Mouse (Mus musculus) Muller cell, postnatal 12 days (primary cell): ENCODE results near the gene Ddx25.
A peak's percentile ranks its signal among the peaks of the same experiment; 100 is the strongest.

Source experiments
- DNase-seq: peaks from one replicate; pipeline ENCODE4 v3.0.0-alpha.2; 2015; ENCODE audit errors: inconsistent ontology term

The Ddx25 gene

DNA sequence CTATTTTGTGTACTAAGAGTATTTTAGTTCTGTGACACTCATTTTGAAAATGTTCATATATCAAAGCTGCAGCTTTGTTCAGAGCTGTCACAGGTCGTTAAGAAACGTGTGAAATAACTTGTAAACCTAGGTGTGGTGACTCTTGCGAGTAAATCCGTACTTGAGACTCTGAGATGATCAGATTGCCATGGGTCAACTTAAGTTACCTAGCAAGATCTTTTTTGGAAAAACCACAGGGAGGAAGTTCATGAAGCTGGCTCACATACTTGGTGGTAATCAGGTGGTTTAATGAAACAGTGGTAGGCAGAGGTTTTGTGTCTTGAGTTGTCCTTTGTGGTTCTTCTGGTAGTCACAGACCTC lies 64.6 kb downstream of the Ddx25 start:
- no peak for DNase-seq

DNA sequence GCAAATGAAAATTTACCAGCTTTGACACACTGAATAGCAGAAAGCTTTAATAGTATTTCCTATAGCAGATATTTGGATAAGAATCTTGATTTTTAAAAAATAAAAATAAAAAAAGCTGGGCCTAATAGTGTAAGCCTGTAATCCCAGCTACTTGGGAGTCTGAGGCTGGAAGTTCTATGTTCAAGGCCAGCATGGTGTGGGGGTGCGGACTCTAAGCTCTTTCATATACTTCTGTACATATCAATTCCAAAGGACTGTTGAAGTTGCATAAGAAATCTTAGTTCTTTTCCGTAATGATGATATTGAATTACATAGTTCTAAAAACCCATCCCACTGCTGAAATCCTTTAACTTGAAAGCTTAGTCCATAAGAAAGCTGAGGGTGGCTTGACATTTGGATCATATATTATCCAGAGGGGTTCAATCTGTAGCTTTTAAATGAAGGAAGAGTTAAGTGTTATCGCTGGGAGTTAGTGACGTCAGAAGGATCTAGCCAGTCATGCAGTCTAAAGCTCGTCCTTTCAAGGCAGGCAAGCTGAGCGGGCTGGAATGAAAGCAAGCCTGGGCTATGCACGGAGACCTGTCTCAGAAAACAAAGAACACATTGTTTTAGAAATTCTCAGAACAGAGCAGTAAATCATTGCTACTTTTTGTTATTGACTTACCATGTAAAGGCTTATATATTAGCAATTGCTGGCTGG lies 65.1 kb downstream of the Ddx25 start:
- DNase-seq: peak; percentile 52

- no peak for DNase-seq
Observed at GRCm38 (mm10) chr9:35491109-35491866, 67.0 kb downstream of the Ddx25 start.

DNA sequence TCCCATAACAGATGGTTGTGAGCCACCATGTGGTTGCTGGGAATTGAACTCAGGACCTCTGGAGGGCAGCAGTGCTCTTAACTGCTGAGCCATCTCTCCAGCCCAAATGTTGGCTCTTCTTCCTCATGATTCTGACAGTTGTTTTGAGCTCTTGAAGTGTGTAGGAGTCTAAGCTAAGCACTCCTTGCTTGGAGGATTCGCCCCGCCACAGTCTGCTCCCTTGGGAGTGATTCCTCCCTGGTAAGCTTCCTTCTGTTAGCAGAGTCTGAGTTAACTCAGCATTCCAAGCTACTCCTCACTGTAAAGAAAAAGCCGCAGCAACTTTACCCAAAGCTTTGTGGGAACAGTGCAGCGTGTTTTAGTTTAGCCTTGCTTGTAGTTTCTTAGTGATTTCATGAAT lies 69.8 kb downstream of the Ddx25 start:
- no peak for DNase-seq
